Mouse (Mus musculus): ENCODE measurements around the gene Hoxb6.

The Hoxb6 gene

GRCm38 (mm10) chr11:96313806-96314428 is 21.6 kb downstream of the Hoxb6 start:
- no peak for DNase-seq (ENCODE audit: extremely low read depth, insufficient read length, low spot score)

GRCm38 (mm10) chr11:96314671-96315343 is 22.5 kb downstream of the Hoxb6 start:
- DNase-seq (ENCODE audit: extremely low read depth, insufficient read length, low spot score) = no peak

GRCm38 (mm10) chr11:96315344-96315681 is 23.0 kb downstream of the Hoxb6 start:
- no peak for DNase-seq (ENCODE audit: extremely low read depth, insufficient read length, low spot score)

- DNase-seq (ENCODE audit: extremely low read depth, insufficient read length, low spot score) = no peak
Measured at GRCm38 (mm10) chr11:96316696-96317607, 24.7 kb downstream of the Hoxb6 start.

DNA sequence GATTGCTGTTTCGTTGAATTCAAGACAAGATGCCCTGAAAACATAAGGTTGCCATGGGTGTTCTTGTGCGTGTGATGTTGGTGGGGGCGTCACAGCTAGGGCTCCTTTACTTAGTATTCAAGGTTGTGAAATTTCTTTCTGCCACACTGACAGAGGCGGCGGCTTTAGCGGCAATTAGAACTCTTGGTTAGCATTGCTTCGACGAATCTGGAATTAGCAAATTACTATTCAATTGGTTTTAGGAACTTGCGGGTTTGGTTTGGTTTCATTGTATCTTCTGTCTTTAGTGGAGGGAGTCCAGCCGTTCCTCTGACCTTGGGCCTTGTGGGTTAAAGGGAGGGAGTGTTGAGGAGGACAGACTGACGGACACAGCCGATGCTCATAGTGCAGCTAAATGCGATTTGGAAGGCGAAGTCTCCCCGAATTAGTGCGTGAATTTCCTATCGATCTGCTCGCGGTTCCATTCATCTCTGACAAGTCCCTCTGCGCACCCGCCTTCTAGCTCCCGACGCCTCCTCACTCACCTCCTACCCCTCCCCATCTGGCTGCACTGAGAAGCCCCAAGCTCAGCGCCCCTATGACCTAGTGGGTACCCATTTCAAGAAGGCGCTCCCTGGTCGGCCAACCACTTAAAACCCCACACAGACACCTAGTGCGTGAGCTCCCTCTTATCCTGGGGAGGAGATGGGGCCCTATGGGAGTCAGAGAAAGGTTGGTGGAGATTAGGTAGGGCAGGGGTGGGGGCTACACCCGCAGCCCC is 25.5 kb downstream of the Hoxb6 start, which contains the start of gene Hoxb4:
TSS of gene Hoxb4 (plus strand) at position 660 of the 760 bp plus-strand sequence.
- no peak for DNase-seq (ENCODE audit: extremely low read depth, insufficient read length, low spot score)

- DNase-seq (ENCODE audit: extremely low read depth, insufficient read length, low spot score) = peak; percentile 68
Measured at GRCm38 (mm10) chr11:96318368-96319070, 26.2 kb downstream of the Hoxb6 start.

DNA sequence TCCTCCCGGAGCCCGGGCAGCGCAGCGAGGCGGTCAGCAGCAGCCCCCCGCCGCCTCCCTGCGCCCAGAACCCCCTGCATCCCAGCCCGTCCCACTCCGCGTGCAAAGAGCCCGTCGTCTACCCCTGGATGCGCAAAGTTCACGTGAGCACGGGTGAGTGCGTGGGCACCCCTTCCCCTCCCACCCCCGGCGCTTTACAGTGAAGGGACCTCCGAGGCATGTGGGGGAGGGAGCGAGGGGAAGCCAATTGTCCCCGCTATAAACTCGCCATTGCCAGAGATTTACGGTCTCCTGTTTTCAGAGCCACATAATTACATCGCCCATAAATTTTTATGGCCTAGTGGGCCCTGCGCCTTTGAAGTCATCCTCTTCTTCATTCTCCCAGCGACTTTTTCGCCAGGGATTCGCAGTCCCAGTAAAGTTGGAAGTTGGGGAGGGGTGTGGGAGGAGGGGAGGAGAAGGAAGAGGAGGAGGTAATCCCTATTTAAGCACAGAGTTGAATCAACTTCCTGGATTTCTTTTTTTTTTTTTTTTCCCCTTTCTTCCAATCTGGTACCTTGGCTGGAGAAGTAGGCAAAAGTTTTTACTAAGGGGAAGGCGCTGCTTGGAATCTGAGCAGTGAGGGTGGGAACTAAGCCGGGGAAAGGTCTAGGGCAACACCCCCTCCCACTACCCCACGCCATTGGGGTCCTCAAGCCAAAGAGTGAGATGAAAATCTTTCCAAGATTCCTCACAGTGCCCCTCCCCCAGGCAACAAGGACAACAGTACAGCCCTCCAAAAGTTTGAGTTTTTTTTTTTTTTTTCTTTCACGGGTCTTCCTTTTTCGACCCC is 27.0 kb downstream of the Hoxb6 start:
- peak; percentile 53 for DNase-seq (ENCODE audit: extremely low read depth, insufficient read length, low spot score)

DNA sequence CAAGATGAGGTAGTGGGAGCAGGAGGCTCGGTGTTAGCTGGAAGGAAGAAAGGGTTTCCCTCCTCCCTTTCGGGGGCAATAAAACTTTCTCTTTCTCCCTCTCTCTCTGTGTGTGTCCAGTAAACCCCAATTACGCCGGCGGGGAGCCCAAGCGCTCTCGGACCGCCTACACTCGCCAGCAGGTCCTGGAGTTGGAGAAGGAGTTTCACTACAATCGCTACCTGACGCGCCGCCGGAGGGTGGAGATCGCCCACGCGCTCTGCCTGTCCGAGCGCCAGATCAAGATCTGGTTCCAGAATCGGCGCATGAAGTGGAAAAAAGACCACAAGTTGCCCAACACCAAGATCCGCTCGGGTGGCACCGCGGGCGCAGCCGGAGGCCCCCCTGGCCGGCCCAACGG is 27.6 kb downstream of the Hoxb6 start:
- peak; percentile 57 for DNase-seq (ENCODE audit: extremely low read depth, insufficient read length, low spot score)

DNA sequence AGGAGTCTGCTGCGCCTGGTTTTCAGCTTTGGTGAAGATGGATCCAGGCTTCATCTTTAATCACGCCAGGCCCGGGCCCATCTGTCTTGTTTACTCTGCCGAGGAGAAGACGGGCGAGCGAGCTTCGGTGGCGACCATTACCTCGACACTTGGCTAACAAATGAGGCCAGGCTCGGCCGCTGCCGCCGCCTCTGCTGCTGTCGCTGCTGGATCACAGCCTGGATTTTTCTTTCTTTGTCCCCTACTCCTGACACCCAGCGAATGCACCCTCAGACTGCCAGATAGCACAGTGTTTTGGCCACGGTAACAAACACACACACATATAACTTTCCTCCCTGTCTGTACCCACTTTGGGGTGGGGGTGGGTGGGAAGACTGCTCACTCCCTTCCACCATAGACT is 28.4 kb downstream of the Hoxb6 start:
- DNase-seq (ENCODE audit: extremely low read depth, insufficient read length, low spot score) = no peak

GRCm38 (mm10) chr11:96321846-96322245 is 29.6 kb downstream of the Hoxb6 start:
- DNase-seq (ENCODE audit: extremely low read depth, insufficient read length, low spot score) = no peak

GRCm38 (mm10) chr11:96322738-96323137 is 30.5 kb downstream of the Hoxb6 start:
- no peak for DNase-seq (ENCODE audit: extremely low read depth, insufficient read length, low spot score)

- no peak for DNase-seq (ENCODE audit: extremely low read depth, insufficient read length, low spot score)
Measured at GRCm38 (mm10) chr11:96323154-96323553, 30.9 kb downstream of the Hoxb6 start, which contains the start of gene Hoxb3. TSS of gene Hoxb3 (plus strand) at chr11:96323326.

DNA sequence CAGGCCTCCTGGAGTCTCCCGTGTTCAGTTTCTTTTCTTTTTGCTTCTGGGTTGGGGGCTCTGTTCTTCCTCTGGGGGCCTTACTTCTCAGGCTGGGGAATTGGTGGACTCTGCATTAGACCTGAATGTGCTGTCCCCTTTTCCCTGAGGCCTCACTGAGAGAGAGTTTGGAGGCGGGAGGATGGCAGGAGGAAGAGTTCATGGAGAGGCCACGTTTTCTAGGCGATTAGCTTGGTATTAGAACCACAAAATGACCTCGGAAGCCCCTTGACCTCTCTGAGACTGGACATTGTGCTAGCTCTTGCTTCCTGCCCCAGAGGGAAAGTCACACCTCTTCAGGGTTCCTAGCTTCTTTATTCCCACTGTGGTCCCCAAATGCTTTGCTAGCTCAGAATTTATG is 31.8 kb downstream of the Hoxb6 start:
- DNase-seq (ENCODE audit: extremely low read depth, insufficient read length, low spot score) = no peak

DNA sequence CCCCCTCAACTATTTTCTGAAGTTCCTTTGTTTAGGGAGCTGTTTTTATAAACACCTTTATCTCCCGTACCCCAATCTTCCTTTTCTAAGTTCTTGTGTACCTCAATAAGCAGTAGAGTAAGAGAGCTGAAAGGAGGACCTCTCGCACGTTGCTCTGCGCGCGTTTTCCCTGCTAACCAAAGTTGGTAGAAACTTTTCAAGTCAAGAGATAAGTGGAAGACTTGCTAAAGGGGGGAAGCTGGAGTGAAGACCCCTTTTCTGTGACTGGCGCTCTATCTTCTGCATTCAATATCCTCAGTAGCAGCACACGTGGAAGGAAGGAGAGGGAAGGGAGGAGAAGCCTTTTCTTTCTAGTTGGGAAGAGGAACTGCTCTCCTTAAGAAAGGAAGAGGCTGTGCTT is 32.7 kb downstream of the Hoxb6 start:
- DNase-seq (ENCODE audit: extremely low read depth, insufficient read length, low spot score) = no peak

GRCm38 (mm10) chr11:96325747-96326212 is 33.5 kb downstream of the Hoxb6 start:
- DNase-seq (ENCODE audit: extremely low read depth, insufficient read length, low spot score) = no peak

GRCm38 (mm10) chr11:96326705-96327104 is 34.4 kb downstream of the Hoxb6 start:
- no peak for DNase-seq (ENCODE audit: extremely low read depth, insufficient read length, low spot score)

DNA sequence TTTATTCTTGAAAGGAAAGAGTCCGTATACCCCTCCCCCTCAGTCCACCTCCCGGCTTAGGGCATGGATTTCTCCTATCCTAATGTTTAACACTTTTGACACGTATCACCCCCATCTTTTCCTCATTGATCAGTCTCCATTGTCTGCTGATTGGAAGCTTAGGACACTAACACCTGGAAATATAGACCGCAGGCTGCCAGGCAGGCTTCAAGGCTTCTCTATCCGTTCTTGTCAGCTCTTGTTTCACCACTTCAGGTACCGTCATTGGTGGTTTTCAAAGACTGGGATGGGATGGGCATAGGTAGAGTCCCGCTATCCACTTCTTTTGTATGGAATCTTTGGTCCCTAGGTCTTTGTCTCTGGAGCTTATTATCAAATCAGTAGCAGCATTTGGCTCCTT is 34.8 kb downstream of the Hoxb6 start:
- no peak for DNase-seq (ENCODE audit: extremely low read depth, insufficient read length, low spot score)

GRCm38 (mm10) chr11:96327750-96328149 is 35.5 kb downstream of the Hoxb6 start:
- DNase-seq (ENCODE audit: extremely low read depth, insufficient read length, low spot score) = no peak

- no peak for DNase-seq (ENCODE audit: extremely low read depth, insufficient read length, low spot score)
Measured at GRCm38 (mm10) chr11:96328605-96329004, 36.3 kb downstream of the Hoxb6 start.
